Mouse (Mus musculus): Measurements from ENCODE around the gene Tmem95.

GRCm38 (mm10) chr11:69884240-69884639 lies 6.4 kb upstream of the Tmem95 start:
- TF ChIP-seq EP300 (IDR thresholded peaks at IDR 0.05; ENCODE audit: low read depth) = no peak
- TF ChIP-seq CTCF (IDR thresholded peaks at IDR 0.05; ENCODE audit: low read depth) = no peak

Measured in liver, embryonic 14.5 days (tissue).